Mouse (Mus musculus) heart, embryonic 11.5 days (tissue): Measurements from ENCODE around the gene Gm10073. TPM values are rescaled to one million over a fixed set of nuclear protein-coding genes. Genes with fewer than 3 reads are reported as not detected.
A peak's percentile ranks its signal among the peaks of the same experiment; 100 is the strongest.

Experiments used
- ATAC-seq: fragments of 200-750 bp; cut with Nextera tagmentation; replicated peaks from 2 replicates; pipeline ENCODE4 v1.8.0; 2017; ENCODE audit warnings: moderate library complexity; ENCODE audit not compliant: insufficient number of reproducible peaks, low FRiP score, low TSS enrichment
- H3K27ac ChIP-seq: fragments of 300-500 bp; sonication (generic); 2 replicates; pipeline ENCODE4 v1.5.1; 2014; ENCODE audit warnings: mild to moderate bottlenecking, low read depth, low read length
- H3K27me3 ChIP-seq: fragments of 300-500 bp; sonication (generic); 2 replicates; pipeline ENCODE4 v1.6.1; 2014; ENCODE audit warnings: mild to moderate bottlenecking, low read length, mixed read lengths; ENCODE audit not compliant: control insufficient read depth, insufficient read depth
- H3K36me3 ChIP-seq: fragments of 300-500 bp; sonication (generic); 2 replicates; pipeline ENCODE4 v1.6.1; 2014; ENCODE audit warnings: mild to moderate bottlenecking, low read length, moderate library complexity, mixed read lengths; ENCODE audit not compliant: control insufficient read depth, insufficient read depth
- H3K4me1 ChIP-seq: fragments of 300-500 bp; sonication (generic); 2 replicates; pipeline ENCODE4 v1.6.1; 2014; ENCODE audit warnings: low read length; ENCODE audit not compliant: control insufficient read depth, insufficient read depth
- H3K4me2 ChIP-seq: fragments of 300-500 bp; sonication (generic); 2 replicates; pipeline ENCODE4 v1.6.1; 2014; ENCODE audit warnings: mild to moderate bottlenecking, moderate library complexity
- H3K4me3 ChIP-seq: fragments of 300-500 bp; sonication (generic); 2 replicates; pipeline ENCODE4 v1.5.1; 2014; ENCODE audit warnings: low read depth, low read length
- H3K9ac ChIP-seq: fragments of 300-500 bp; sonication (generic); 2 replicates; pipeline ENCODE4 v1.6.1; 2014; ENCODE audit warnings: mild to moderate bottlenecking, low read depth, low read length, moderate library complexity
- H3K9me3 ChIP-seq: fragments of 300-500 bp; sonication (generic); replicated peaks from 2 replicates; pipeline ENCODE4 v1.6.1; 2016; ENCODE audit warnings: low read length; ENCODE audit not compliant: control insufficient read depth
- WGBS: fragments of 180-500 bp; shearing (Covaris S2); extraction: QIAGEN DNeasy Blood & Tissue Kit; methylation state at CpG from one replicate; pipeline ENCODE4 v1.1.7; 2014; ENCODE audit not compliant: insufficient replicate concordance; 5-methylcytosine and 5-hydroxymethylcytosine counted together
- polyA plus RNA-seq: library from polyadenylated mRNA; unstranded; fragments of >200 nt; fragmentation: Nextera tagmentation; extraction: Ambion mirVana; gene quantifications from 2 replicates; pipeline ENCODE4 v1.2.1, GENCODE M21; 2014

The Gm10073 gene
- polyA plus RNA-seq, 1 experiment from 2014 or later, result 7.6 TPM

DNA sequence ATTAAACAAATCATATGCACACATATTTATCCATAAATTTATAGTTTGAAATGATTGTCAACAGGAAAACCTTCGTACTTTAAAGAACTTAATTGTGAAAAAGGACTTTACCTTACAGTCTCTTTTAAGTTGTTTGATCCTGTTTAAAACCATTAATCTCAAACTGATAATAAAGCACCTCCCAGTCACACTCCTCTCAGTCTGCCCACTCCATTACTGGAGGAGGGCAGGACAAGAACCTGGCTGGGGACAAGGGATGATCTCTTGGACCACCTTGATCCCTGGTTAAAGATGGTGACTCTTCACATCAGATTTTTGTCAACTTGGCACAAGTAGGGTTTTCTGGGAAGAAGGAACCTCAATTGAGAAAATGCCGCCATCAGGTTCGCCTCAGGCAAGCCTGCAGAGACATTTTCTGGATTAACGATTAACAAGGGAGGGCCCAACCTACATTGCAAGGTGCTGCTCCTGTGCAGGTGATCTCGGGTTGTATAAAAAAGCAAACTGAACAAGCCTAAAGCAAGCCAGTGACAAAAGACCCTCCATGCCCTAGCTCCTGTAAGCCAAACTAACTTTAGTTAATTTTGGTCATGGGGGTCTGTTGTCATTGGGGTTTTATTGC is 1.6 kb downstream of the Gm10073 start:
- Histone ChIP-seq H3K36me3 (no peaks in the 10 kb centered on the region), H3K9me3 (no peaks in the 10 kb centered on the region), H3K4me2 (no peak overlapping the region), H3K4me1 (no peaks in the 10 kb centered on the region), H3K4me3 (no peak overlapping the region), H3K27me3 (no peaks in the 10 kb centered on the region), H3K27ac (no peak overlapping the region), H3K9ac (no peak overlapping the region)
- ATAC-seq, result no peak
- 75% methylated on average over 5 of the region's 5 CpGs for WGBS

GRCm38 (mm10) chr8:106570386-106570785 is 2.9 kb downstream of the Gm10073 start:
- Histone ChIP-seq H3K4me3 (no peak overlapping the region), H3K27ac (no peak overlapping the region), H3K36me3 (no peaks in the 10 kb centered on the region), H3K4me2 (no peak overlapping the region), H3K9ac (no peak overlapping the region), H3K9me3 (no peaks in the 10 kb centered on the region), H3K27me3 (no peaks in the 10 kb centered on the region), H3K4me1 (no peaks in the 10 kb centered on the region)
- ATAC-seq, result no peak
- WGBS, result 75% methylated on average over 4 of the region's 4 CpGs

DNA sequence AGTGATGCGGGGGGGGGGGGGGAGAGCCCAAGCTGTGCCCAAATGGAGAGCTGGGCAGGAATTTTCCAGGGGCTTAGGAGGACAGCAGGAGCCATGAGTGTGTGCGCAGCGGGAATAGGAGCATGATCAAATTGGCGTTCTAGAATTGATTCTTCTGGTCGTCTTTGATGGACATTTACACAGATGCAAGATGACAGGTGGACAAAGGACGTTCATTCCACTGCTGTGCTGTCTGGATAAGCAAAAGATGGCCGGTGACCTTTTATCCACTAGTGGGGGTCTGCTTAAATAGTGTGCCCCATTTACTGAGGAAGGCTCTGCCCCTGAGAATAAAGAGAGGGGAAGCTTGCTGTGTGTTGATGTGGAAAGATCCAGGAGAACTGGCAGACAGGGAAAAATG is 4.3 kb downstream of the Gm10073 start:
- Histone ChIP-seq H3K4me2 (no peak overlapping the region), H3K36me3 (no peaks in the 10 kb centered on the region), H3K27ac (no peak overlapping the region), H3K27me3 (no peaks in the 10 kb centered on the region), H3K4me1 (no peaks in the 10 kb centered on the region), H3K9me3 (no peaks in the 10 kb centered on the region), H3K4me3 (no peak overlapping the region), H3K9ac (no peak overlapping the region)
- ATAC-seq, result no peak
- 77% methylated on average over 7 of the region's 7 CpGs for WGBS

DNA sequence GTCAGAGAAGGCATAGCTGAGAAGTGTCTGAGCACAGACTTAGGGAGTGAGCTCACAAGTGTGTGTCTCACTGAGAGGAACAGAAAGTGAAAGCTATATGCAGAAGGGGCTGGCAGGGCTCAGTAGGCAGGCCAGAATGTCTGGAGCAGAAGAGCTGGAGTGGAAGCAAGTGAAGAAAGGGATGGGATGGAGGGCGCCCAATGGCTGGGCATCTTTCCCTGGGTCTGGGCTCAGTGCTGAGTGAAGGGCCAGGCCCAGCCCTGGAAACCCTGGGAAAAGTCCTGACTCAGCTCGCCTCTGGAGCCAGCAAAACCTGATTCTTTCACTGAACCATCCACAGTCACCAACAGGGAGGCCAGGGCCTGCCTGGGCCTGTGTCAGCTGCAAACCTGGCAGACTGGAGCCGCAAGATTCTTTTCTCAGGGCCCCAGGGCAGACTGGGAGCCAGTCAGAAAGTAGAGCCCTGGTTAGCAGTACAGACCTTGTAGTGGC is 9.5 kb downstream of the Gm10073 start:
- no peak overlapping the region for H3K4me3 ChIP-seq
- no peak overlapping the region for H3K4me2 ChIP-seq
- 72% methylated on average over 3 of the region's 3 CpGs for WGBS
- no peak overlapping the region for H3K27ac ChIP-seq
- H3K4me1 ChIP-seq, result no peaks in the 10 kb centered on the region
- ATAC-seq, result no peak
- no peaks in the 10 kb centered on the region for H3K36me3 ChIP-seq
- H3K27me3 ChIP-seq, result no peaks in the 10 kb centered on the region
- no peaks in the 10 kb centered on the region for H3K9me3 ChIP-seq
- H3K9ac ChIP-seq, result no peak overlapping the region

GRCm38 (mm10) chr8:106561097-106561865 is 12.0 kb downstream of the Gm10073 start:
- Histone ChIP-seq H3K27me3 (no peaks in the 10 kb centered on the region), H3K27ac (no peak overlapping the region), H3K9me3 (peaks cover 4% of the 10 kb centered on the region; the same call in 1 of the 2 replicates), H3K4me1 (no peaks in the 10 kb centered on the region), H3K9ac (0 out of 2 replicates have a peak overlapping the region, but pooled peaks have one; percentile 16), H3K36me3 (0 out of 2 replicates have a peak, but pooled peaks cover 3% of the 10 kb centered on the region), H3K4me2 (peak overlapping the region; percentile 10; the same call in 1 of the 2 replicates), H3K4me3 (no peak overlapping the region)
- peak; percentile 52; the same call in 1 of the 2 replicates for ATAC-seq
- 26% methylated on average over 21 of the region's 21 CpGs for WGBS

- Histone ChIP-seq H3K9me3 (peaks cover 4% of the 10 kb centered on the region; the same call in 1 of the 2 replicates), H3K27ac (no peak overlapping the region), H3K36me3 (peaks cover 8% of the 10 kb centered on the region; the same call in 1 of the 2 replicates), H3K9ac (no peak overlapping the region), H3K4me3 (no peak overlapping the region), H3K4me2 (no peak overlapping the region), H3K4me1 (no peaks in the 10 kb centered on the region), H3K27me3 (no peaks in the 10 kb centered on the region)
- WGBS, result 49% methylated on average over 9 of the region's 9 CpGs
- ATAC-seq, result no peak
Measured at GRCm38 (mm10) chr8:106559844-106560243, 13.4 kb downstream of the Gm10073 start.

GRCm38 (mm10) chr8:106556068-106556645 is 17.1 kb downstream of the Gm10073 start:
- 59% methylated on average over 6 of the region's 7 CpGs for WGBS
- no peak overlapping the region for H3K4me3 ChIP-seq
- H3K27me3 ChIP-seq, result no peaks in the 10 kb centered on the region
- H3K9me3 ChIP-seq, result peaks cover 4% of the 10 kb centered on the region; the same call in 1 of the 2 replicates
- no peak overlapping the region for H3K4me2 ChIP-seq
- no peak overlapping the region for H3K27ac ChIP-seq
- no peak for ATAC-seq
- no peaks in the 10 kb centered on the region for H3K4me1 ChIP-seq
- peaks cover 21% of the 10 kb centered on the region for H3K36me3 ChIP-seq
- no peak overlapping the region for H3K9ac ChIP-seq

- Histone ChIP-seq H3K27me3 (no peaks in the 10 kb centered on the region), H3K4me1 (no peaks in the 10 kb centered on the region), H3K9me3 (peaks cover 4% of the 10 kb centered on the region; the same call in 1 of the 2 replicates), H3K9ac (no peak overlapping the region), H3K27ac (no peak overlapping the region), H3K36me3 (peaks cover 23% of the 10 kb centered on the region), H3K4me2 (no peak overlapping the region), H3K4me3 (no peak overlapping the region)
- 95% methylated on average over 5 of the region's 5 CpGs for WGBS
- ATAC-seq, result no peak
Measured at GRCm38 (mm10) chr8:106554011-106554410, 19.2 kb downstream of the Gm10073 start.
